Mouse (Mus musculus) stomach, postnatal 0 days (tissue): ENCODE results near the gene 2900011O08Rik. TPM values are rescaled to one million over a fixed set of nuclear protein-coding genes. Genes with fewer than 3 reads are reported as not detected.

Experiments
- ATAC-seq: fragments of 200-750 bp; cut with Nextera tagmentation; 2 replicates; pipeline ENCODE4 v1.8.0; 2017; ENCODE audit not compliant: low FRiP score, low TSS enrichment
- DNase-seq: peaks from one replicate; pipeline ENCODE4 v3.0.0-alpha.2; 2016; ENCODE audit warnings: low spot score
- H3K27ac ChIP-seq: fragments of 300-500 bp; sonication (generic); replicated peaks from 2 replicates; pipeline ENCODE4 v1.5.1; 2014; ENCODE audit warnings: mild to moderate bottlenecking, control low read depth
- H3K27me3 ChIP-seq: fragments of 300-500 bp; sonication (generic); 2 replicates; pipeline ENCODE4 v1.6.1; 2014; ENCODE audit warnings: low read length; ENCODE audit not compliant: control insufficient read depth, insufficient read depth
- H3K36me3 ChIP-seq: fragments of 300-500 bp; sonication (generic); 2 replicates; pipeline ENCODE4 v1.6.1; 2014; ENCODE audit warnings: low read length, mixed read lengths; ENCODE audit not compliant: control insufficient read depth, insufficient read depth
- H3K4me1 ChIP-seq: fragments of 300-500 bp; sonication (generic); replicated peaks from 2 replicates; pipeline ENCODE4 v1.6.1; 2014; ENCODE audit warnings: antibody characterized with exemption; ENCODE audit not compliant: control insufficient read depth, insufficient read depth
- H3K4me2 ChIP-seq: fragments of 300-500 bp; sonication (generic); replicated peaks from 2 replicates; pipeline ENCODE4 v1.6.1; 2014; ENCODE audit warnings: low read depth, mild to moderate bottlenecking, control low read depth, moderate library complexity
- H3K4me3 ChIP-seq: fragments of 300-500 bp; sonication (generic); 2 replicates; pipeline ENCODE4 v1.5.1; 2014; ENCODE audit warnings: low read depth, low read length, control low read depth
- H3K9ac ChIP-seq: fragments of 300-500 bp; sonication (generic); 2 replicates; pipeline ENCODE4 v1.6.1; 2014; ENCODE audit warnings: mild to moderate bottlenecking, low read length, control low read depth, mixed read lengths
- H3K9me3 ChIP-seq: fragments of 300-500 bp; sonication (generic); 2 replicates; pipeline ENCODE4 v1.6.1; 2016; ENCODE audit warnings: low read length; ENCODE audit not compliant: control insufficient read depth
- CTCF ChIP-seq: IDR thresholded peaks from 2 replicates; pipeline ENCODE4 v1.5.1; 2016; ENCODE audit warnings: antibody characterized with exemption, low read depth, mild to moderate bottlenecking, moderate library complexity
- EP300 ChIP-seq: optimal IDR thresholded peaks from 2 replicates; pipeline ENCODE3; 2016; ENCODE audit warnings: antibody characterized with exemption
- WGBS: fragments of 180-500 bp; shearing (Covaris S2); extraction: QIAGEN DNeasy Blood & Tissue Kit; methylation state at CpG from one replicate; pipeline ENCODE4 v1.1.7; 2014; 5-methylcytosine and 5-hydroxymethylcytosine counted together
- microRNA-seq: library from miRNA; unstranded; fragments of <30 nt; microRNA quantifications from one replicate; pipeline ENCODE4, GENCODE M21; 2016
- polyA plus RNA-seq: library from polyadenylated mRNA; unstranded; fragments of >200 nt; fragmentation: Nextera tagmentation; extraction: Ambion mirVana; gene quantifications from 2 replicates; pipeline ENCODE4 v1.2.1, GENCODE M21; 2015

2900011O08Rik gene
- polyA plus RNA-seq, 1 experiment from 2014 or later, result 0.70 TPM

DNA sequence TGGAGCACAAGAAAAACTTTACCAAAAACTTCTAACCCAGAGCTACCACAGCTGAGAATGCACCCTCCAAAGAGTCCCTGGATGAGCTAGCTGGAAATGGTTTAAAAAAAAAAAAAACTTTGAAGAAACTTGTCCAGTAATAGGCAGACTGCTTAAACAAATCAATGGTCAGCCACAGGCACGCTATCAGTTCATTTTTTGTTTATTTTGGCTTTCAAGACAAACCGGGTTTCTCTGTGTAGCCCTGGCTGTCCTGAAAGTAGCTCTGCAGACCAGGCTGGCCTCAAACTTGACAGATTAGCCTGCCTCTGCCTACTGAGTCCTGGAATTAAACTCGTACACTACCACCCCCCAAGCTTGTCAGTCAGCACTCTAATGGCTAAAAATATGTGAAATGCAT, 156.9 kb downstream of the 2900011O08Rik start:
- 53% methylated on average over 3 of the region's 3 CpGs for WGBS
- no peak for ATAC-seq
- no peak for DNase-seq
- Histone ChIP-seq H3K27ac (no peak overlapping the region), H3K4me1 (no peaks in the 10 kb centered on the region), H3K9me3 (no peaks in the 10 kb centered on the region), H3K27me3 (no peaks in the 10 kb centered on the region), H3K4me2 (no peak overlapping the region), H3K9ac (no peak overlapping the region), H3K36me3 (peaks cover 30% of the 10 kb centered on the region; the same call in 1 of the 2 replicates), H3K4me3 (no peak overlapping the region)
- TF ChIP-seq EP300, result no peak
- no peak for TF ChIP-seq CTCF

GRCm38 (mm10) chr16:14147712-14148111, 161.3 kb downstream of the 2900011O08Rik start:
- H3K9ac ChIP-seq, result no peak overlapping the region

More at GRCm38 (mm10) chr16:14147712-14148111, 161.3 kb downstream of the 2900011O08Rik start:
- TF ChIP-seq EP300, result no peak
- TF ChIP-seq CTCF, result peak; percentile 50
- Histone ChIP-seq H3K36me3 (peaks cover 24% of the 10 kb centered on the region), H3K27ac (no peak overlapping the region), H3K4me2 (no peak overlapping the region), H3K4me1 (no peaks in the 10 kb centered on the region), H3K27me3 (no peaks in the 10 kb centered on the region), H3K4me3 (no peak overlapping the region), H3K9me3 (no peaks in the 10 kb centered on the region)
- no peak for ATAC-seq
- no peak for DNase-seq

Small RNA genes within 50 kb of the gene (microRNA-seq; reads per million reads assigned to microRNA genes)
- not detected for gene Gm27671

Other genes starting within 250 kb of the 2900011O08Rik start
- 33.9 and 34.5 TPM in 2 replicates for gene Rrn3, start 205.9 kb upstream of the 2900011O08Rik start, polyA plus RNA-seq
- 124 and 133 TPM in 2 replicates for gene Ntan1, start 167.8 kb upstream of the 2900011O08Rik start, polyA plus RNA-seq
- gene Pdxdc1, start 83.5 kb upstream of the 2900011O08Rik start, polyA plus RNA-seq, result 75.1 and 76.2 TPM in 2 replicates
- gene Mpv17l, start 83.4 kb upstream of the 2900011O08Rik start, polyA plus RNA-seq, result 4.6 and 5.7 TPM in 2 replicates
- gene Ifitm7, start 284 bp downstream of the 2900011O08Rik start, polyA plus RNA-seq, result not detected in 2 replicates
- gene Nde1, start 176.7 kb downstream of the 2900011O08Rik start, polyA plus RNA-seq, result 26.5 and 30.1 TPM in 2 replicates
- 6.2 and 6.3 TPM in 2 replicates for gene Marf1, start 176.7 kb downstream of the 2900011O08Rik start, polyA plus RNA-seq